10 mouse cellular contexts compared by ENCODE assay signal in genomic region chr4:147419190-147419589, GRCm38 (mm10). TPM values are rescaled to one million over a fixed set of nuclear protein-coding genes. Genes with fewer than 3 reads are reported as not detected.
"Had no signal": no experiment of that assay in that cellular context is flagged by ENCODE, and none has a peak within 500 bp of the region (broad histone marks: within the 10 kb centered on the region; RNA-seq: fewer than 3 reads in every experiment).

No protein-coding gene starts in this region.

RNA-seq across cellular contexts. Expression of gene Zfp978, which starts 58.1 kb away (rescaled TPM):
- polyA plus RNA-seq: kidney, embryonic 16.5 days; limb, embryonic 13.5 days; lung, adult 2 months; macrophage; midbrain, embryonic 16.5 days; neural tube, embryonic 14.5 days; small intestine, adult 2 months; spleen, adult 2 months; stomach, embryonic 16.5 days; urinary bladder, adult 2 months had no signal
